ENCODE assay signal across 13 mouse cellular contexts in genomic region chr15:83991461-83991860, GRCm38 (mm10).
DNase-seq lines count a peak whose midpoint lies in the region; ATAC-seq and TF ChIP-seq lines count a peak whose summit lies in the region.
"Had no signal": no experiment of that assay in that cellular context is flagged by ENCODE, and none has a peak within 500 bp of the region (broad histone marks: within the 10 kb centered on the region; RNA-seq: fewer than 3 reads in every experiment).

No protein-coding gene starts in this region.

- H3K27me3 ChIP-seq in heart, embryonic 11.5 days (ENCODE audit: control insufficient read depth, insufficient read depth, low read length): no peaks in the 10 kb centered on the region; the same call in 1 of the 2 replicates
- H3K27me3 ChIP-seq in ES-Bruce4 (ENCODE audit: control insufficient read depth, insufficient read depth, low read length, poor library complexity, severe bottlenecking): no peaks in the 10 kb centered on the region
- H3K27me3 ChIP-seq in embryonic facial prominence, embryonic 11.5 days (ENCODE audit: control insufficient read depth, insufficient read depth, low read length): no peaks in the 10 kb centered on the region
- H3K27me3 ChIP-seq in lung, embryonic 16.5 days (ENCODE audit: control insufficient read depth, insufficient read depth, low read depth, low read length): no peaks in the 10 kb centered on the region
- H3K27me3 ChIP-seq in intestine, postnatal 0 days (replicated peaks; ENCODE audit: control insufficient read depth, insufficient read depth, low read length): no peaks in the 10 kb centered on the region
- H3K27me3 ChIP-seq: hindbrain, embryonic 15.5 days had no signal

- 0 out of 2 replicates have a peak, but pooled peaks cover 2% of the 10 kb centered on the region for H3K9me3 ChIP-seq in heart, embryonic 11.5 days (replicated peaks; ENCODE audit: control insufficient read depth, low read length)
- no peaks in the 10 kb centered on the region for H3K9me3 ChIP-seq in ES-Bruce4 (replicated peaks; ENCODE audit: control insufficient read depth, insufficient read depth, low read length, poor library complexity, severe bottlenecking)
- H3K9me3 ChIP-seq in embryonic facial prominence, embryonic 11.5 days (replicated peaks; ENCODE audit: control insufficient read depth, low read length): no peaks in the 10 kb centered on the region
- H3K9me3 ChIP-seq in lung, embryonic 16.5 days (ENCODE audit: control insufficient read depth, low read length): no peaks in the 10 kb centered on the region
- H3K9me3 ChIP-seq in intestine, postnatal 0 days (ENCODE audit: control insufficient read depth): no peaks in the 10 kb centered on the region
- H3K9me3 ChIP-seq: hindbrain, embryonic 15.5 days; limb, embryonic 13.5 days had no signal

- H3K4me1 ChIP-seq in heart, embryonic 11.5 days (ENCODE audit: control insufficient read depth, insufficient read depth, low read length): peaks cover 14% of the 10 kb centered on the region
- no peaks in the 10 kb centered on the region for H3K4me1 ChIP-seq in ES-Bruce4 (ENCODE audit: control insufficient read depth, insufficient read depth, low read length)
- no peaks in the 10 kb centered on the region for H3K4me1 ChIP-seq in embryonic facial prominence, embryonic 11.5 days (ENCODE audit: control insufficient read depth, insufficient read depth, low read length)
- H3K4me1 ChIP-seq in lung, embryonic 16.5 days (replicated peaks; ENCODE audit: control insufficient read depth, insufficient read depth, low read length): peaks cover 8% of the 10 kb centered on the region; the same call in 1 of the 2 replicates
- H3K4me1 ChIP-seq in intestine, postnatal 0 days (replicated peaks; ENCODE audit: control insufficient read depth, insufficient read depth, low read length): no peaks in the 10 kb centered on the region
- H3K4me1 ChIP-seq: megakaryocyte, embryonic 14.5 days had no signal

- H3K36me3 ChIP-seq in heart, embryonic 11.5 days (ENCODE audit: control insufficient read depth, insufficient read depth, low read length): no peaks in the 10 kb centered on the region
- H3K36me3 ChIP-seq in ES-Bruce4 (ENCODE audit: control insufficient read depth, insufficient read depth, low read length, poor library complexity, severe bottlenecking): no peaks in the 10 kb centered on the region
- no peaks in the 10 kb centered on the region for H3K36me3 ChIP-seq in embryonic facial prominence, embryonic 11.5 days (replicated peaks; ENCODE audit: control insufficient read depth, insufficient read depth, low read depth, low read length)
- H3K36me3 ChIP-seq in lung, embryonic 16.5 days (ENCODE audit: control insufficient read depth, insufficient read depth, low read length): no peaks in the 10 kb centered on the region
- no peaks in the 10 kb centered on the region for H3K36me3 ChIP-seq in intestine, postnatal 0 days (ENCODE audit: control insufficient read depth, insufficient read depth)
- H3K36me3 ChIP-seq: hindbrain, embryonic 15.5 days; limb, embryonic 13.5 days had no signal

- H3K4me2 ChIP-seq in heart, embryonic 11.5 days: no peak overlapping the region
- no peak overlapping the region for H3K4me2 ChIP-seq in embryonic facial prominence, embryonic 11.5 days (ENCODE audit: low read depth, low read length)
- no peak overlapping the region for H3K4me2 ChIP-seq in lung, embryonic 16.5 days (ENCODE audit: low read depth, low read length)
- no peak overlapping the region for H3K4me2 ChIP-seq in intestine, postnatal 0 days (replicated peaks; ENCODE audit: low read depth)
- H3K4me2 ChIP-seq: hindbrain, embryonic 15.5 days; limb, embryonic 13.5 days had no signal

- peak; percentile 93 for DNase-seq in heart, adult 11 months
- peak; percentile 49 for DNase-seq in embryonic facial prominence, embryonic 11.5 days (ENCODE audit: low spot score)
- no peak for DNase-seq in c-Kit-positive CD71-positive TER-119-positive erythroid progenitor cells, embryonic 14.5 days (ENCODE audit: low spot score)
- DNase-seq: adrenal gland, postnatal 25 days had no signal

- no peak overlapping the region for H3K4me3 ChIP-seq in heart, embryonic 11.5 days (ENCODE audit: low read depth, low read length)
- no peak overlapping the region for H3K4me3 ChIP-seq in ES-Bruce4 (ENCODE audit: low read depth, low read length)
- no peak overlapping the region for H3K4me3 ChIP-seq in embryonic facial prominence, embryonic 11.5 days (ENCODE audit: low read depth, low read length)
- no peak overlapping the region for H3K4me3 ChIP-seq in lung, embryonic 16.5 days (ENCODE audit: low read length)
- no peak overlapping the region for H3K4me3 ChIP-seq in intestine, postnatal 0 days (ENCODE audit: low read depth, low read length)
- H3K4me3 ChIP-seq: erythroblast, embryonic 14.5 days; hindbrain, embryonic 15.5 days; limb, embryonic 13.5 days had no signal

- H3K9ac ChIP-seq in heart, embryonic 11.5 days (ENCODE audit: low read depth, low read length): no peak overlapping the region
- no peak overlapping the region for H3K9ac ChIP-seq in ES-Bruce4 (ENCODE audit: low read depth, poor library complexity, severe bottlenecking)
- no peak overlapping the region for H3K9ac ChIP-seq in embryonic facial prominence, embryonic 11.5 days (replicated peaks; ENCODE audit: low read length)
- no peak overlapping the region for H3K9ac ChIP-seq in lung, embryonic 16.5 days (ENCODE audit: low read length)
- no peak overlapping the region for H3K9ac ChIP-seq in intestine, postnatal 0 days (ENCODE audit: low read depth, low read length)
- H3K9ac ChIP-seq: hindbrain, embryonic 15.5 days; limb, embryonic 13.5 days had no signal

- no peak for TF ChIP-seq POLR2A in ES-Bruce4 (IDR thresholded peaks at IDR 0.05; ENCODE audit: insufficient read depth, low read length)

- 5% methylated on average over 3 of the region's 3 CpGs for WGBS in heart, embryonic 11.5 days (ENCODE audit: insufficient replicate concordance)
- 6% methylated on average over 3 of the region's 3 CpGs for WGBS in embryonic facial prominence, embryonic 11.5 days
- 10% methylated on average over 3 of the region's 3 CpGs for WGBS in lung, embryonic 16.5 days
- 17% methylated on average over 3 of the region's 3 CpGs for WGBS in intestine, postnatal 0 days

- no peak overlapping the region for H3K27ac ChIP-seq in heart, embryonic 11.5 days (ENCODE audit: low read depth, low read length)
- no peak overlapping the region for H3K27ac ChIP-seq in ES-Bruce4 (ENCODE audit: insufficient read depth, low read length)
- no peak overlapping the region for H3K27ac ChIP-seq in embryonic facial prominence, embryonic 11.5 days (replicated peaks; ENCODE audit: low read depth, low read length)
- H3K27ac ChIP-seq in lung, embryonic 16.5 days (ENCODE audit: low read length): no peak overlapping the region
- H3K27ac ChIP-seq in intestine, postnatal 0 days (ENCODE audit: low read depth, low read length): no peak overlapping the region
- H3K27ac ChIP-seq: hindbrain, embryonic 15.5 days; limb, embryonic 13.5 days had no signal

- TF ChIP-seq EP300 in ES-Bruce4 (IDR thresholded peaks at IDR 0.05; ENCODE audit: insufficient read depth, low read depth, low read length): 0 out of 2 replicates have a peak, but pooled peaks have one; percentile 15

- ATAC-seq in heart, embryonic 11.5 days (replicated peaks; ENCODE audit: insufficient number of reproducible peaks, low FRiP score, low TSS enrichment): no peak
- no peak; the same call in 1 of the 2 replicates for ATAC-seq in embryonic facial prominence, embryonic 11.5 days (replicated peaks; ENCODE audit: insufficient number of reproducible peaks, low FRiP score, low TSS enrichment, low read depth)
- peak; percentile 55; the same call in 1 of the 2 replicates for ATAC-seq in lung, embryonic 16.5 days (ENCODE audit: low read depth)
- ATAC-seq in intestine, postnatal 0 days: no peak
- no peak for ATAC-seq in CD4-positive, CD25-positive, alpha-beta regulatory T cell, adult 4 months

- no peak for TF ChIP-seq CTCF in ES-Bruce4 (IDR thresholded peaks at IDR 0.05; ENCODE audit: low read depth, low read length)
- no peak for TF ChIP-seq CTCF in intestine, postnatal 0 days (IDR thresholded peaks at IDR 0.05; ENCODE audit: low read depth)
